32 mouse cellular contexts compared by ENCODE assay signal in genomic region chr9:20966747-20967146, GRCm38 (mm10). TPM values are rescaled to one million over a fixed set of nuclear protein-coding genes. Genes with fewer than 3 reads are reported as not detected.
DNase-seq lines count a peak whose midpoint lies in the region; ATAC-seq and TF ChIP-seq lines count a peak whose summit lies in the region.
"Had no signal": no experiment of that assay in that cellular context is flagged by ENCODE, and none has a peak within 500 bp of the region (broad histone marks: within the 10 kb centered on the region; RNA-seq: fewer than 3 reads in every experiment).

No protein-coding gene starts in this region.

- no peak overlapping the region for H3K9ac ChIP-seq in liver, postnatal 0 days (replicated peaks)
- H3K9ac ChIP-seq: embryonic facial prominence, embryonic 15.5 days; forebrain, embryonic 12.5 days; heart, embryonic 12.5 days; hindbrain, embryonic 14.5 days; limb, embryonic 13.5 days; liver, embryonic 15.5 days; lung, embryonic 15.5 days; neural tube, embryonic 13.5 days had no signal

- no peaks in the 10 kb centered on the region for H3K9me3 ChIP-seq in liver, postnatal 0 days (ENCODE audit: low read length)
- H3K9me3 ChIP-seq: embryonic facial prominence, embryonic 10.5 days; embryonic facial prominence, embryonic 15.5 days; forebrain, embryonic 12.5 days; G1E; heart, embryonic 12.5 days; limb, embryonic 13.5 days; liver, embryonic 15.5 days; lung, embryonic 15.5 days; midbrain, embryonic 10.5 days; neural tube, embryonic 13.5 days had no signal

- no peaks in the 10 kb centered on the region for H3K27me3 ChIP-seq in liver, postnatal 0 days (ENCODE audit: insufficient read depth, low read length)
- H3K27me3 ChIP-seq: CH12.LX; embryonic facial prominence, embryonic 15.5 days; forebrain, embryonic 12.5 days; heart, embryonic 12.5 days; limb, embryonic 13.5 days; liver, embryonic 15.5 days; lung, embryonic 15.5 days; neural tube, embryonic 13.5 days had no signal

- no peak for ATAC-seq in liver, postnatal 0 days
- no peak for ATAC-seq in monocyte, adult 5-6 weeks (replicated peaks; ENCODE audit: insufficient number of reproducible peaks, low FRiP score, low TSS enrichment, poor library complexity, severe bottlenecking)
- ATAC-seq: inflammation-experienced regulatory T-cells, adult 6 months had no signal

- peaks cover 68% of the 10 kb centered on the region for H3K79me2 ChIP-seq in macrophage (ENCODE audit: inconsistent target)

- H3K4me1 ChIP-seq in liver, postnatal 0 days (ENCODE audit: insufficient read depth), result no peaks in the 10 kb centered on the region
- H3K4me1 ChIP-seq: forebrain, embryonic 12.5 days had no signal

- DNase-seq in adrenal gland, adult (ENCODE audit: inconsistent age in 2 of 2, low spot score in 1 of 2), result peak; percentile 24 to 61
- no peak for DNase-seq in adrenal gland, adult 2 months
- DNase-seq in liver, postnatal 0 days, result no peak
- DNase-seq in liver, result no peak
- DNase-seq in layer of hippocampus, postnatal 14 days (ENCODE audit: low spot score in 2 of 2), result no peak
- DNase-seq: adrenal gland, postnatal 14 days; cerebellum, adult 2 months; cerebellum, postnatal 14 days; gastrocnemius, postnatal 25 days; heart, adult 18-20 months; kidney, adult 11 months; kidney, postnatal 14 days; layer of hippocampus, adult 9-11 months; lung, postnatal 36 days; right cerebral cortex, postnatal 4 days; thymus, postnatal 4 days had no signal

- WGBS in liver, postnatal 0 days (ENCODE audit: insufficient replicate concordance), result 51% methylated on average over 5 of the region's 5 CpGs
- 25% methylated on average over 3 of the region's 5 CpGs for WGBS in macrophage (ENCODE audit: missing documents)

- H3K4me2 ChIP-seq in liver, postnatal 0 days (ENCODE audit: low read depth, low read length), result no peak overlapping the region
- H3K4me2 ChIP-seq: embryonic facial prominence, embryonic 15.5 days; forebrain, embryonic 12.5 days; heart, embryonic 12.5 days; hindbrain, embryonic 14.5 days; limb, embryonic 13.5 days; liver, embryonic 15.5 days; lung, embryonic 15.5 days; neural tube, embryonic 13.5 days had no signal

- peak overlapping the region; percentile 44; the same call in 1 of the 2 replicates for H3K27ac ChIP-seq in liver, postnatal 0 days (ENCODE audit: low read depth)
- peak overlapping the region; percentile 83 for H3K27ac ChIP-seq in macrophage
- H3K27ac ChIP-seq: embryonic facial prominence, embryonic 10.5 days; embryonic facial prominence, embryonic 15.5 days; forebrain, embryonic 12.5 days; hindbrain, embryonic 14.5 days; left cerebral cortex, adult 2 months; limb, embryonic 13.5 days; liver, embryonic 15.5 days; lung, embryonic 15.5 days; midbrain, embryonic 10.5 days; neural tube, embryonic 13.5 days had no signal

- peaks cover 4% of the 10 kb centered on the region; the same call in 1 of the 2 replicates for H3K36me3 ChIP-seq in liver, postnatal 0 days (replicated peaks; ENCODE audit: insufficient read depth, low read length)
- peaks cover 52% of the 10 kb centered on the region for H3K36me3 ChIP-seq in macrophage (ENCODE audit: inconsistent target)

- no peak overlapping the region for H3K4me3 ChIP-seq in liver, postnatal 0 days (ENCODE audit: low read depth, low read length)
- no peak overlapping the region for H3K4me3 ChIP-seq in macrophage (ENCODE audit: inconsistent target)
- H3K4me3 ChIP-seq: embryonic facial prominence, embryonic 10.5 days; embryonic facial prominence, embryonic 15.5 days; forebrain, embryonic 12.5 days; heart, embryonic 12.5 days; left cerebral cortex, adult 2 months; limb, embryonic 13.5 days; liver, embryonic 15.5 days; lung, embryonic 15.5 days; midbrain, embryonic 10.5 days; neural tube, embryonic 13.5 days had no signal

- TF ChIP-seq EP300 in liver, postnatal 0 days (IDR thresholded peaks at IDR 0.05; ENCODE audit: low read depth), result no peak

- TF ChIP-seq CTCF in liver, postnatal 0 days (IDR thresholded peaks at IDR 0.05; ENCODE audit: low read depth), result no peak

RNA-seq across cellular contexts. Expression of gene Dnmt1, which starts 7.1 kb away (rescaled TPM):
- 10 to 100 TPM; 43.0 to 44.0 TPM for total RNA-seq in adrenal gland, adult 2 months (2021)
- polyA plus RNA-seq in adrenal gland, adult 2 months (2012; rRNA removed), result 29.6 and 29.8 TPM in 2 replicates
- polyA plus RNA-seq in liver, postnatal 0 days (2015; fragmentation: Nextera tagmentation; extraction: Ambion mirVana), result 20.3 and 24.5 TPM in 2 replicates
- total RNA-seq in macrophage (2018; cell fraction: chromatin; rRNA removed), result 100 to 1,000 TPM in 10 of 26 experiments, 10 to 100 TPM in 16; 13.2 to 201 (median 81.1) TPM
- 10 to 100 TPM; 20.1 to 48.9 (median 40.0) TPM for total RNA-seq in macrophage (2018; cell fraction: cytosol; rRNA removed)
- total RNA-seq in macrophage (2018; cell fraction: nucleus; rRNA removed), result 100 to 1,000 TPM in 1 of 26 experiments, 10 to 100 TPM in 25; 17.4 to 162 (median 47.9) TPM
- polyA plus RNA-seq in macrophage (2018), result 37.5 to 90.6 TPM (median 56.1 TPM) in 3 replicates
- 44.6 to 108 TPM (median 56.9 TPM) in 3 replicates for total RNA-seq in monocyte, adult 5-6 weeks (2017)
- total RNA-seq in layer of hippocampus, postnatal 14 days (2021), result 10 to 100 TPM; 35.5 to 37.1 TPM

RNA-seq across cellular contexts. Expression of gene S1pr2, which starts 9.8 kb away (rescaled TPM):
- total RNA-seq in adrenal gland, adult 2 months (2021), result 10 to 100 TPM; 20.4 to 26.6 TPM
- 14.8 and 15.7 TPM in 2 replicates for polyA plus RNA-seq in adrenal gland, adult 2 months (2012; rRNA removed)
- polyA plus RNA-seq in liver, postnatal 0 days (2015; fragmentation: Nextera tagmentation; extraction: Ambion mirVana), result 2.4 and 3.1 TPM in 2 replicates
- total RNA-seq in macrophage (2018; cell fraction: chromatin; rRNA removed), result 10 to 100 TPM in 19 of 26 experiments, 1 to 10 TPM in 7; 4.2 to 77.2 (median 16.0) TPM
- 10 to 100 TPM in 25 of 26 experiments, 1 to 10 TPM in 1; 9.4 to 57.2 (median 41.3) TPM for total RNA-seq in macrophage (2018; cell fraction: cytosol; rRNA removed)
- total RNA-seq in macrophage (2018; cell fraction: nucleus; rRNA removed), result 10 to 100 TPM; 12.2 to 88.6 (median 34.5) TPM
- polyA plus RNA-seq in macrophage (2018), result 16.4 to 43.0 TPM (median 32.4 TPM) in 3 replicates
- total RNA-seq in monocyte, adult 5-6 weeks (2017), result 1.6 to 4.4 TPM (median 3.5 TPM) in 3 replicates
- total RNA-seq in layer of hippocampus, postnatal 14 days (2021), result 1 to 10 TPM; 2.1 to 3.5 TPM

RNA-seq across cellular contexts. Expression of gene Mrpl4, which starts 35.8 kb away (rescaled TPM):
- 100 to 1,000 TPM; 120 to 130 TPM for total RNA-seq in adrenal gland, adult 2 months (2021)
- polyA plus RNA-seq in adrenal gland, adult 2 months (2012; rRNA removed), result 245 and 270 TPM in 2 replicates
- polyA plus RNA-seq in liver, postnatal 0 days (2015; fragmentation: Nextera tagmentation; extraction: Ambion mirVana), result 54.6 and 55.0 TPM in 2 replicates
- total RNA-seq in macrophage (2018; cell fraction: chromatin; rRNA removed), result 10 to 100 TPM; 13.5 to 52.6 (median 33.4) TPM
- 10 to 100 TPM; 37.6 to 59.8 (median 51.4) TPM for total RNA-seq in macrophage (2018; cell fraction: cytosol; rRNA removed)
- total RNA-seq in macrophage (2018; cell fraction: nucleus; rRNA removed), result 10 to 100 TPM; 10.2 to 51.7 (median 31.3) TPM
- polyA plus RNA-seq in macrophage (2018), result 27.9 to 56.9 TPM (median 50.5 TPM) in 3 replicates
- 21.9 to 41.1 TPM (median 25.6 TPM) in 3 replicates for total RNA-seq in monocyte, adult 5-6 weeks (2017)
- 10 to 100 TPM; 60.4 to 62.8 TPM for total RNA-seq in layer of hippocampus, postnatal 14 days (2021)

RNA-seq across cellular contexts. Expression of gene Icam1, which starts 49.0 kb away (rescaled TPM):
- total RNA-seq in adrenal gland, adult 2 months (2021), result 10 to 100 TPM; 10.8 to 19.1 TPM
- 7.5 and 8.3 TPM in 2 replicates for polyA plus RNA-seq in adrenal gland, adult 2 months (2012; rRNA removed)
- 12.7 and 13.6 TPM in 2 replicates for polyA plus RNA-seq in liver, postnatal 0 days (2015; fragmentation: Nextera tagmentation; extraction: Ambion mirVana)
- total RNA-seq in macrophage (2018; cell fraction: chromatin; rRNA removed), result 1,000 to 10,000 TPM in 13 of 26 experiments, 100 to 1,000 TPM in 10, 10 to 100 TPM in 3; 57.0 to 3,038 (median 1,000) TPM
- total RNA-seq in macrophage (2018; cell fraction: cytosol; rRNA removed), result 1,000 to 10,000 TPM in 2 of 26 experiments, 100 to 1,000 TPM in 18, 10 to 100 TPM in 6; 49.9 to 1,322 (median 265) TPM
- 1,000 to 10,000 TPM in 17 of 26 experiments, 100 to 1,000 TPM in 8, 10 to 100 TPM in 1; 95.6 to 2,581 (median 1,271) TPM for total RNA-seq in macrophage (2018; cell fraction: nucleus; rRNA removed)
- 35.3 to 116 TPM (median 39.2 TPM) in 3 replicates for polyA plus RNA-seq in macrophage (2018)
- total RNA-seq in monocyte, adult 5-6 weeks (2017), result 55.1 to 94.2 TPM (median 67.6 TPM) in 3 replicates
- 1 to 10 TPM; 2.9 to 3.2 TPM for total RNA-seq in layer of hippocampus, postnatal 14 days (2021)

Comparison
In these comparisons a context has a peak if more than half of its experiments do, and no peak if none do; other contexts are left out.
1. DNase-seq: peak in adrenal gland, adult (2 of 2); none in adrenal gland, adult 2 months (single experiment), liver, postnatal 0 days (single experiment), liver (single experiment) and layer of hippocampus, postnatal 14 days (0 of 2).